Mouse (Mus musculus) heart, embryonic 14.5 days (tissue): ENCODE data around the gene Tarsl2. TPM values are rescaled to one million over a fixed set of nuclear protein-coding genes. Genes with fewer than 3 reads are reported as not detected.

Source experiments
- ATAC-seq: fragments of 200-750 bp; cut with Nextera tagmentation; 2 replicates; pipeline ENCODE4 v1.8.0; 2017; ENCODE audit warnings: low read depth, moderate TSS enrichment; ENCODE audit not compliant: insufficient number of reproducible peaks, insufficient read depth, low FRiP score
- H3K27ac ChIP-seq, 2 experiments: fragments of 200-500 bp in 1 of 2; fragments of 300-500 bp in 1 of 2; sonication (generic) in 1 of 2; replicated peaks in 1 of 2; 2 replicates each; pipeline ENCODE4 v1.5.1; 2012 to 2014; ENCODE audit warnings: low read depth in 2 of 2, low read length in 2 of 2, control low read depth in 1 of 2, mild to moderate bottlenecking in 1 of 2, mixed read lengths in 1 of 2; ENCODE audit not compliant: control insufficient read depth in 1 of 2, insufficient read depth in 1 of 2
- H3K27me3 ChIP-seq: fragments of 300-500 bp; sonication (generic); 2 replicates; pipeline ENCODE4 v1.6.1; 2014; ENCODE audit warnings: mild to moderate bottlenecking, low read length, control low read depth; ENCODE audit not compliant: control insufficient read depth, insufficient read depth
- H3K36me3 ChIP-seq: fragments of 300-500 bp; sonication (generic); 2 replicates; pipeline ENCODE4 v1.6.1; 2014; ENCODE audit warnings: mild to moderate bottlenecking, control low read depth, low read length, mixed read lengths; ENCODE audit not compliant: control insufficient read depth, insufficient read depth
- H3K4me1 ChIP-seq, 2 experiments: fragments of 200-500 bp in 1 of 2; fragments of 300-500 bp in 1 of 2; sonication (generic) in 1 of 2; 2 replicates each; pipeline ENCODE4 v1.6.1; 2012 to 2014; ENCODE audit warnings: low read length in 2 of 2, control low read depth in 1 of 2, mixed read lengths in 1 of 2; ENCODE audit not compliant: control insufficient read depth in 2 of 2, insufficient read depth in 2 of 2
- H3K4me2 ChIP-seq: fragments of 300-500 bp; sonication (generic); 2 replicates; pipeline ENCODE4 v1.6.1; 2014; ENCODE audit warnings: mild to moderate bottlenecking, low read length
- H3K4me3 ChIP-seq, 2 experiments: fragments of 200-500 bp in 1 of 2; fragments of 300-500 bp in 1 of 2; sonication (generic) in 1 of 2; 2 replicates each; pipeline ENCODE4 v1.5.1; 2012 to 2014; ENCODE audit warnings: low read length in 2 of 2, mild to moderate bottlenecking in 2 of 2, control low read depth in 1 of 2, low read depth in 1 of 2, moderate library complexity in 1 of 2; ENCODE audit not compliant: control insufficient read depth in 1 of 2, insufficient read depth in 1 of 2
- H3K9ac ChIP-seq: fragments of 300-500 bp; sonication (generic); 2 replicates; pipeline ENCODE4 v1.6.1; 2014; ENCODE audit warnings: mild to moderate bottlenecking, low read length
- H3K9me3 ChIP-seq: fragments of 300-500 bp; sonication (generic); 2 replicates; pipeline ENCODE4 v1.6.1; 2016; ENCODE audit warnings: low read length, control low read depth; ENCODE audit not compliant: control insufficient read depth
- whole genome bisulfite sequencing: fragments of 180-500 bp; shearing (Covaris S2); extraction: QIAGEN DNeasy Blood & Tissue Kit; methylation state at CpG from one replicate; pipeline ENCODE4 v1.1.7; 2014; 5-methylcytosine and 5-hydroxymethylcytosine counted together
- polyA plus RNA-seq: library from polyadenylated mRNA; unstranded; fragments of >200 nt; fragmentation: Nextera tagmentation; extraction: Ambion mirVana; gene quantifications from 2 replicates; pipeline ENCODE4 v1.2.1, GENCODE M21; 2014

Gene Tarsl2
- polyA plus RNA-seq, 1 experiment from 2014 or later = 23.0 TPM

GRCm38 (mm10) chr7:65663225-65663790, 18.6 kb downstream of the Tarsl2 start:
- Histone ChIP-seq H3K9ac (no peak overlapping the region), H3K4me2 (no peak overlapping the region), H3K4me1 (peaks cover 0 to 2% of the 10 kb centered on the region in 2 experiments; a peak in 1 of 4 replicates), H3K36me3 (peaks cover 55% of the 10 kb centered on the region), H3K4me3 (no peak overlapping the region), H3K27ac (no peak overlapping the region), H3K9me3 (no peaks in the 10 kb centered on the region), H3K27me3 (no peaks in the 10 kb centered on the region)
- 90% methylated on average over 11 of the region's 11 CpGs for WGBS
- ATAC-seq = no peak

GRCm38 (mm10) chr7:65663886-65664285, 19.2 kb downstream of the Tarsl2 start:
- Histone ChIP-seq H3K27me3 (no peaks in the 10 kb centered on the region), H3K36me3 (peaks cover 52% of the 10 kb centered on the region), H3K27ac (no peak overlapping the region), H3K9me3 (no peaks in the 10 kb centered on the region), H3K9ac (no peak overlapping the region), H3K4me2 (no peak overlapping the region), H3K4me1 (peaks cover 0 to 2% of the 10 kb centered on the region in 2 experiments; a peak in 1 of 4 replicates), H3K4me3 (no peak overlapping the region)
- WGBS = 52% methylated on average over 14 of the region's 14 CpGs
- no peak for ATAC-seq

DNA sequence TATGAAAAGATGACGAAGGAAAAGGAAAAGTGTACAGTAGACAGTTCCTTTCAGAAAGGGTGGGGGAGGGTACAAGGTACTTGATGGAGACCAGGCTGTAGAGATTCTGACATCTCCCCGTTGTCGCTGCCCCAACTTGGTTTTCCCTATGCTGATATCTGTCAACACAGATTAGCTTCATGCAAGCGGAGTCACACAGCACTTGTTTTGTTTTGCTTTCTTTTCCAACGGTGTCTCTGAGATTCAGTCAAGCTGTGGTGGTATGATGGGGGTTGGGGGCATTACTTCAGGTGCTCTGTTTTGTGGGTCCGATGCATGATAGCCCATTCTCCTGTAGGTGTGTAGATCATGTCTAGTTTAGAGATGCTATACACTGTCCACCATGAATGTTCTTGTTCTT, 22.8 kb downstream of the Tarsl2 start:
- H3K27ac ChIP-seq = no peak overlapping the region
- WGBS = 73% methylated on average over 6 of the region's 6 CpGs
- ATAC-seq = no peak
- peaks cover 43% of the 10 kb centered on the region for H3K36me3 ChIP-seq
- H3K4me2 ChIP-seq = no peak overlapping the region
- H3K9me3 ChIP-seq = no peaks in the 10 kb centered on the region
- no peak overlapping the region for H3K4me3 ChIP-seq
- H3K9ac ChIP-seq = no peak overlapping the region
- H3K4me1 ChIP-seq = no peaks in the 10 kb centered on the region; a peak in 1 of 4 replicates
- no peaks in the 10 kb centered on the region for H3K27me3 ChIP-seq

DNA sequence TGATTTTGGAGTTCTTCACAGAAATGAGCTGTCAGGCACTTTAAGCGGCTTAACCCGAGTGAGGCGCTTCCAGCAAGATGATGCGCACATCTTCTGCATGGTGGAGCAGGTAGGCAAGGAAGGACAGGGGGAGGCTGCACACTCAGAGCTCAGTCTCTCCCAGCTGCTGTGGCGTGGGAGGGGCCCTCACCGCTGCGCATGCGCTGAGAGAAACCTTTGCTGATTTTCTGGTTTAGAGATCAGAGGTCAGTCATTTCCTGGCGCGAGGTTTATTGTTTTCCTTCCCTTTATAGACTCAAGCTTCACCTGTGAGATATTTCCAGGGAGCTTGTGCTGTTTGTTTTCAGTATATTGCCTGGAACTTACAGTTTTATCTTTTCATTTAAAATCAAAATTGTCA, 33.4 kb downstream of the Tarsl2 start:
- H3K4me1 ChIP-seq = no peaks in the 10 kb centered on the region; a peak in 1 of 4 replicates
- ATAC-seq = no peak
- WGBS = 78% methylated on average over 10 of the region's 10 CpGs

GRCm38 (mm10) chr7:65678900-65679595, 34.4 kb downstream of the Tarsl2 start:
- H3K4me2 ChIP-seq = no peak overlapping the region
- no peak overlapping the region for H3K27ac ChIP-seq
- no peaks in the 10 kb centered on the region for H3K27me3 ChIP-seq
- no peak overlapping the region for H3K4me3 ChIP-seq
- H3K9me3 ChIP-seq = no peaks in the 10 kb centered on the region
- no peaks in the 10 kb centered on the region; a peak in 1 of 4 replicates for H3K4me1 ChIP-seq
- H3K36me3 ChIP-seq = peaks cover 36% of the 10 kb centered on the region
- ATAC-seq = no peak
- WGBS = 69% methylated on average over 7 of the region's 7 CpGs
- no peak overlapping the region for H3K9ac ChIP-seq

More for the DNA sequence above, 33.4 kb downstream of the Tarsl2 start:
- no peak overlapping the region for H3K4me2 ChIP-seq
- no peaks in the 10 kb centered on the region for H3K27me3 ChIP-seq
- no peak overlapping the region for H3K4me3 ChIP-seq
- H3K9me3 ChIP-seq = no peaks in the 10 kb centered on the region
- H3K27ac ChIP-seq = no peak overlapping the region
- peaks cover 33% of the 10 kb centered on the region for H3K36me3 ChIP-seq
- H3K9ac ChIP-seq = no peak overlapping the region

- Histone ChIP-seq H3K4me3 (no peak overlapping the region), H3K9ac (no peak overlapping the region), H3K9me3 (no peaks in the 10 kb centered on the region), H3K4me2 (no peak overlapping the region), H3K36me3 (peaks cover 26% of the 10 kb centered on the region), H3K27me3 (no peaks in the 10 kb centered on the region), H3K27ac (no peak overlapping the region), H3K4me1 (no peaks in the 10 kb centered on the region; a peak in 1 of 4 replicates)
- no peak for ATAC-seq
- 53% methylated on average over 5 of the region's 5 CpGs for WGBS
Observed at GRCm38 (mm10) chr7:65681166-65681565, 36.5 kb downstream of the Tarsl2 start.

GRCm38 (mm10) chr7:65684256-65684835, 39.6 kb downstream of the Tarsl2 start:
- Histone ChIP-seq H3K27ac (no peak overlapping the region), H3K9me3 (no peaks in the 10 kb centered on the region)

More at GRCm38 (mm10) chr7:65684256-65684835, 39.6 kb downstream of the Tarsl2 start:
- H3K4me1 ChIP-seq = no peaks in the 10 kb centered on the region; a peak in 1 of 4 replicates
- H3K4me3 ChIP-seq = no peak overlapping the region
- no peaks in the 10 kb centered on the region for H3K27me3 ChIP-seq
- H3K4me2 ChIP-seq = no peak overlapping the region
- ATAC-seq = no peak
- H3K36me3 ChIP-seq = peaks cover 25% of the 10 kb centered on the region; the same call in 1 of the 2 replicates
- 63% methylated on average over 7 of the region's 7 CpGs for WGBS
- no peak overlapping the region for H3K9ac ChIP-seq
